Mouse (Mus musculus) stomach, embryonic 14.5 days (tissue): ENCODE data around the gene Krt18. TPM values are rescaled to one million over a fixed set of nuclear protein-coding genes. Genes with fewer than 3 reads are reported as not detected.

ENCODE experiments used
- ATAC-seq: fragments of 200-750 bp; cut with Nextera tagmentation; 2 replicates; pipeline ENCODE4 v1.8.0; 2017; ENCODE audit warnings: low read depth, moderate TSS enrichment; ENCODE audit not compliant: insufficient number of reproducible peaks, insufficient read depth, low FRiP score
- H3K27ac ChIP-seq: fragments of 300-500 bp; sonication (generic); 2 replicates; pipeline ENCODE4 v1.5.1; 2014; ENCODE audit warnings: mild to moderate bottlenecking, low read length, moderate library complexity, mixed read lengths
- H3K27me3 ChIP-seq: fragments of 300-500 bp; sonication (generic); 2 replicates; pipeline ENCODE4 v1.6.1; 2014; ENCODE audit warnings: low read length, control low read depth, mixed read lengths; ENCODE audit not compliant: control insufficient read depth, insufficient read depth
- H3K36me3 ChIP-seq: fragments of 300-500 bp; sonication (generic); 2 replicates; pipeline ENCODE4 v1.6.1; 2014; ENCODE audit warnings: mild to moderate bottlenecking, control low read depth, low read length, moderate library complexity, mixed read lengths; ENCODE audit not compliant: control insufficient read depth, insufficient read depth
- H3K4me1 ChIP-seq: fragments of 300-500 bp; sonication (generic); 2 replicates; pipeline ENCODE4 v1.6.1; 2014; ENCODE audit warnings: low read length, control low read depth, mixed read lengths; ENCODE audit not compliant: control insufficient read depth, insufficient read depth
- H3K4me2 ChIP-seq: fragments of 300-500 bp; sonication (generic); replicated peaks from 2 replicates; pipeline ENCODE4 v1.6.1; 2014; ENCODE audit warnings: low read depth, low read length, control low read depth
- H3K4me3 ChIP-seq: fragments of 300-500 bp; sonication (generic); 2 replicates; pipeline ENCODE4 v1.5.1; 2014; ENCODE audit warnings: low read depth, low read length, control low read depth
- H3K9ac ChIP-seq: fragments of 300-500 bp; sonication (generic); replicated peaks from 2 replicates; pipeline ENCODE4 v1.6.1; 2014; ENCODE audit warnings: low read depth, mild to moderate bottlenecking, control low read depth, low read length, moderate library complexity, mixed read lengths
- H3K9me3 ChIP-seq: fragments of 300-500 bp; sonication (generic); 2 replicates; pipeline ENCODE4 v1.6.1; 2016; ENCODE audit warnings: low read depth, low read length, control low read depth; ENCODE audit not compliant: control insufficient read depth
- WGBS: fragments of 180-500 bp; shearing (Covaris S2); extraction: QIAGEN DNeasy Blood & Tissue Kit; methylation state at CpG from one replicate; pipeline ENCODE4 v1.1.7; 2014; 5-methylcytosine and 5-hydroxymethylcytosine counted together
- polyA plus RNA-seq: library from polyadenylated mRNA; unstranded; fragments of >200 nt; fragmentation: Nextera tagmentation; extraction: Ambion mirVana; gene quantifications from 2 replicates; pipeline ENCODE4 v1.2.1, GENCODE M21; 2014

Krt18 gene
- 407 and 452 TPM in 2 replicates for polyA plus RNA-seq

DNA sequence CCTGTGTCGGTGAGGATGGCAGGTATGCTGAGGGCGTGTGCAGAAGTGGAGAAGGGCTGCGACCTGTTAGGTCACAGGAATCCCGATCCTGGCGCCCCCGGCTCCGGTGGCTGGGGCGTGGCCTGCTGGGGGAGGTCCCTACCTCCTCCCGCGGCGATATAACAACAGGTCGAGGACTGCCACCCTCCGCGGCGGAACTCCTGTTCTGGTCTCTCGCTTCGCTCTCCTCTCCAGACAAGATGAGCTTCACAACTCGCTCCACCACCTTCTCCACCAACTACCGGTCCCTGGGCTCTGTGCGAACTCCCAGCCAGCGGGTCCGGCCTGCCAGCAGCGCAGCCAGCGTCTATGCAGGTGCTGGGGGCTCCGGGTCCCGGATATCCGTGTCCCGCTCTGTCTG, at the start of gene Krt18:
Krt18 (plus strand) TSS at position 141 of the 400 bp plus-strand sequence.
- no peaks in the 10 kb centered on the region; the same call in 1 of the 2 replicates for H3K36me3 ChIP-seq
- peak within 1 kb of the TSS; percentile 48 for H3K9ac ChIP-seq
- H3K27me3 ChIP-seq: no peaks in the 10 kb centered on the region
- H3K4me3 ChIP-seq: peak within 1 kb of the TSS; percentile 35
- ATAC-seq: peak; percentile 48
- H3K9me3 ChIP-seq: no peaks in the 10 kb centered on the region
- peaks cover 17% of the 10 kb centered on the region for H3K4me1 ChIP-seq
- H3K4me2 ChIP-seq: peak within 1 kb of the TSS; percentile 42
- 1% methylated on average over 28 of the region's 28 CpGs for WGBS
- H3K27ac ChIP-seq: peak within 1 kb of the TSS; percentile 58

DNA sequence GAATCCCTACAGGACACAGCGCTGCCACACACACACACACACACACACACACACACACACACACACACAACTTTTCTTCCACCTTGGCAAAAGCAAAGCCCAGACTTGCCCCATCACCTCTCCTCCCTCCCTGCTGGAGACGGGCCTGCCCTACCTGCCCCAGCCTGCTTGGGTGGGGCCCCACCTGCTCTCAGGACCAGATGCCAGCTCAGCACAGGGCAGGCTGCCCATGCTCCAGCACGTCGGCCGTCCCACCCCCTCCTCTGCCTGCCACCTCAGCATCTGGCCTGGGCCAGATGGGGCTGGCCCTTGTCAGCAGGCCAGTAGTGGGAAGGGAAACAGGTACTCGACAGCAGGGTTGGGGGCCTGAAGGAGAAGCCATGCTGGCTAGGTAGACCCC, 47.1 kb upstream of the Krt18 start:
- no peak overlapping the region for H3K4me2 ChIP-seq
- no peak overlapping the region for H3K9ac ChIP-seq
- H3K27me3 ChIP-seq: no peaks in the 10 kb centered on the region
- H3K4me3 ChIP-seq: no peak overlapping the region
- no peaks in the 10 kb centered on the region for H3K36me3 ChIP-seq
- ATAC-seq: no peak
- H3K27ac ChIP-seq: peak overlapping the region; percentile 75; the same call in 1 of the 2 replicates
- peaks cover 20% of the 10 kb centered on the region for H3K4me1 ChIP-seq
- no peaks in the 10 kb centered on the region for H3K9me3 ChIP-seq
- 46% methylated on average over 6 of the region's 6 CpGs for WGBS

DNA sequence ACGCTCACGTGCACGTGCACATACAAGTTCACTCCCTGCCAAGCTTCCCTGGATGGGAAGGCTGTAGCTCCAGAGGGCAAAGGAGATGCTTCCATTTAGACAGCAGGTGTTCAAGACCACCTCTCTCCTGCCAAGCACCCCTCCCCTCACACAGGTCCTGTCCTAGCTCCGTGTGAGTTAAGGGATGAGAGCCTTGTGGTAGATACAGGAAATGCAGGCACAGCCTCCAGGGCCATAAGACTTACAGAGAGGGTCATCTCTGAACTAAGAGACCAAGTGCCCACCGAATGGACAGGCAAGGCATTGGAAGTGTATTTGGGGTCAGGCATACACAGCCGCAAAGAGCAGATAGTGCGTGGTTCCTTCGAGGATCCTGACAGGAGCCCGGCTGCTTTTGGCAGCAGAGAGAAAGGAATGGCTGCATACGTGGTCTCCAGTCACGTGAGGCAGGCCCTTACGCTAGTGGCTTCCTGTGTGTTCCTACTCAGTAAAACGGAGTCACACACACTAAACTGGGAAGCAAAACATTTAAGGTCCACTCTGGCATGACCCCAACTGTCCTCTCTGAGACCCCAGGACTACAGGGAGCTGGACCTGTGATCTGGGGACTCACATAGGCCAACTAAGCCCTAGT, 44.5 kb upstream of the Krt18 start:
- H3K9me3 ChIP-seq: no peaks in the 10 kb centered on the region
- no peaks in the 10 kb centered on the region for H3K27me3 ChIP-seq
- H3K9ac ChIP-seq: no peak overlapping the region
- no peak for ATAC-seq
- 78% methylated on average over 13 of the region's 13 CpGs for WGBS
- no peaks in the 10 kb centered on the region for H3K4me1 ChIP-seq
- no peak overlapping the region for H3K4me3 ChIP-seq
- H3K36me3 ChIP-seq: no peaks in the 10 kb centered on the region
- peak overlapping the region; percentile 35 for H3K4me2 ChIP-seq
- H3K27ac ChIP-seq: peak overlapping the region; percentile 63; the same call in 1 of the 2 replicates

DNA sequence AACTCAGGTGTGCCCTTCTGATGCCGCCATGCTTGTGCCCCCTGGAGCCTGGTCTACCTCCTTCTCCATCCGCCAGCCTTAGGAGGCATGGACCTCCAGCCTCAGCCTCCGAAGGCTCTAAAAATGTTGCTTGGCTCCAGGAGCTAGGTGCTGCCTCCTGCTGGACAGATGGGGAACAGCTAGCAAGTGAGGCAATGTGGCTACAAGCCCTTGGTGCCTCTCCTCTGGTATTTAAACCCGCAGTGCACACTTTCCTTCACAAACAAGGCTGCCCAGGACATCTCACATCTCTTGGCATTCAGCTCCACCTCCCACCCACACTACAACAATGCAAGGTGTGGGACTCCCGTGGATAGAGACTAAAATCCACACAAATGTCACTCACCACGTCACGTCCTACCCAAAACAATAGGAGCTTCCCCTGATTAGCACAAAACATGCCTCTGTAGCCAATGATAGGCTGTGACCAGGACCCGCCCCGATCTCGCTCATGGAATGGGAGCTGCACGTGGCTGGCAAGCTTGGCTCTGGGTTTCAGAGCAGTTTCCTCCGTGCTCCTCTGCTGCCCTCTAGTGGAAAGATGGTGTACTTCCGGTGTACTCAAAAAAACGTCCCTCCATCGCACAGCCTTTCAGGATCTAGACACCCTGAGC, 43.9 kb upstream of the Krt18 start:
- peak overlapping the region; percentile 35 for H3K4me2 ChIP-seq
- H3K27ac ChIP-seq: peak overlapping the region; percentile 63; the same call in 1 of the 2 replicates
- H3K27me3 ChIP-seq: no peaks in the 10 kb centered on the region
- H3K4me3 ChIP-seq: no peak overlapping the region; the same call in 1 of the 2 replicates
- 4% methylated on average over 15 of the region's 15 CpGs for WGBS
- no peaks in the 10 kb centered on the region for H3K36me3 ChIP-seq
- H3K9ac ChIP-seq: no peak overlapping the region; the same call in 1 of the 2 replicates
- ATAC-seq: peak; percentile 89
- H3K9me3 ChIP-seq: no peaks in the 10 kb centered on the region
- no peaks in the 10 kb centered on the region for H3K4me1 ChIP-seq

DNA sequence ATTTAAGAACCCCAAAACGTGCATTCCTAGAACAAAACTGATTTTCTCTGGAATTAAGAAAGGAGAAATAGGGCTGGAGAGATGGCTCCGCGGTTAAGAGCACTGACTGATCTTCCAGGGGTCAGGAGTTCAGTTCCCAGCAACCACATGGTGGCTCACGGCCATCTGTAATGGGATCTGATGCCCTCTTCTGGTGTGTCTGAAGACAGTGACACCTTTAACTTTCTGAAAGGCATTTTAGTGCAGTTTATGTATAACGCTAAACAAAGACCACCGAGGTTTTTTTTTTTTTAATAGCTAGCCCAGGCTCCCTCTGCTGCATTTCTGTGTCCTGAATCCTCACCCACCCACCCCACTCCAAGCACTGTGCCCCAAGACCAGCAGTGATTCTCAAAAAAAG, 43.2 kb upstream of the Krt18 start:
- Histone ChIP-seq H3K4me3 (no peak overlapping the region), H3K4me1 (no peaks in the 10 kb centered on the region), H3K9ac (no peak overlapping the region; the same call in 1 of the 2 replicates), H3K9me3 (no peaks in the 10 kb centered on the region), H3K27ac (no peak overlapping the region), H3K27me3 (no peaks in the 10 kb centered on the region), H3K4me2 (no peak overlapping the region), H3K36me3 (no peaks in the 10 kb centered on the region)
- ATAC-seq: no peak
- WGBS: 6% methylated on average over 6 of the region's 6 CpGs

DNA sequence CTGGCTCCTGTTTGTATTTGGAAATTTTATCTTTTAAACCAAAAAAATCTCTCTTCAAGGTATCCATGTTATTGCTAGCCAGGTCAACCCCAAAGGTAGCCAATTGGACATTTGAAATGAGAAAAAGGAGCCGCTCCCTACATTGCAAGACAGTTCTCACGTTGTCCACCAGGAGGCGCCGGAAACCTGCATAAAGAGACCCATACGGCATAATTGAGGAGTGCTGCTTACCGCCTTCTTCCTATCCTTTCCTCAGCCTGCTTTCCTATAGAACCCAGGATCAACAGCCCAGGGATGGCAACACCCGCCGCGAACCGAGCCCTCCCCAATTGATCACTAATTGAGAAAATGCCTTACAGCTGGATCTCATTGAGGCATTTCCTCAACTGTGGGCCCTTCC, 39.9 kb upstream of the Krt18 start:
- H3K4me1 ChIP-seq: no peaks in the 10 kb centered on the region
- no peaks in the 10 kb centered on the region for H3K36me3 ChIP-seq
- H3K4me3 ChIP-seq: no peak overlapping the region
- H3K9ac ChIP-seq: no peak overlapping the region
- under 1% methylated on average over 10 of the region's 10 CpGs for WGBS
- no peaks in the 10 kb centered on the region for H3K9me3 ChIP-seq
- no peak for ATAC-seq
- H3K4me2 ChIP-seq: no peak overlapping the region
- H3K27ac ChIP-seq: no peak overlapping the region
- no peaks in the 10 kb centered on the region for H3K27me3 ChIP-seq

DNA sequence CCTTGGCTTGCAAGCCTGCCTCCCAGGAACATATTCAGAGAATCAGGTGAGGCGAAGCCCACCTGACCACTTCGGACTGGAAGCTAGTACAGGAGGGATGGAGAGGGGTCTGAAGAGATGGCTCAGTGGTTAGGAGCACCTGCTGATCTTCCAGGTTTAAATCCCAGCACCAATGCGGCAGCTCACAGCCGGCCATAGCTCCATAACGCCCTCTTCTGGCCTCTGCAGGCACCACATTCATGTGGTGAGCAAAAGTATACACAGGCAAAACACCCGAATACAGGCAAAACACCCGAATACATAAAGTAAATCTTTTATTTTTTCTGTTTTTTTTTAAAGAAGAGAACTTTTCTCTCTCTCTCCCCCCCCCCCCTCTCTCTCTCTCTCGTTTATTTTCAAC, 39.3 kb upstream of the Krt18 start:
- H3K36me3 ChIP-seq: no peaks in the 10 kb centered on the region
- 72% methylated on average over 8 of the region's 8 CpGs for WGBS
- no peak for ATAC-seq

DNA sequence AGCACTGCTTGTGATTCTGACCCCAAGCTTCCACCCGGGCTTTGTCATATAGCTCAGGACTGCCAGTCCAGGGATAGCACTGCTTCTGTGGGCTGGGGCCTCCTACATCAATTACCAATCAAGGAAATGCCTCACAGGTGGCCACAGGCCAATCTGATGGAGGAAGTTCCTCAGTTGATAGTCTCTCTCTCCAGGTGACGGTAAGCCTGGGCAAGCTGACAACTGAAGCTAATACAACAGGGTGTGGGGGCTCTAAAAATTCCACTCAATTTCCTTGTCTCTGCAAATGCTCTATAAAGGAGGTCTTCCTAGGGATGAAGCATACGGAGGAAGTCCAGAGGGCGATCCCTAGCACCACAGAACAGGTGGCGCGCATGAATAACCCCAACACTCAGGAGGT, 37.0 kb upstream of the Krt18 start:
- Histone ChIP-seq H3K4me2 (no peak overlapping the region), H3K9ac (no peak overlapping the region), H3K27ac (no peak overlapping the region), H3K9me3 (no peaks in the 10 kb centered on the region), H3K4me1 (no peaks in the 10 kb centered on the region), H3K4me3 (no peak overlapping the region), H3K27me3 (no peaks in the 10 kb centered on the region), H3K36me3 (no peaks in the 10 kb centered on the region)
- no peak for ATAC-seq
- 85% methylated on average over 6 of the region's 6 CpGs for WGBS

More for the DNA sequence above, 39.3 kb upstream of the Krt18 start:
- Histone ChIP-seq H3K4me1 (no peaks in the 10 kb centered on the region), H3K27ac (no peak overlapping the region), H3K4me2 (no peak overlapping the region), H3K9me3 (no peaks in the 10 kb centered on the region), H3K9ac (no peak overlapping the region), H3K27me3 (no peaks in the 10 kb centered on the region), H3K4me3 (no peak overlapping the region)
